Mouse (Mus musculus): ENCODE measurements around the gene Spink8. TPM values are rescaled to one million over a fixed set of nuclear protein-coding genes. Genes with fewer than 3 reads are reported as not detected.
"Not testable (repeated sequence)": the region's sequence is repeated elsewhere in the genome, so short reads cannot be mapped to it uniquely, and the experiment has no call there.

Gene Spink8
- total RNA-seq (2022), result not detected

DNA sequence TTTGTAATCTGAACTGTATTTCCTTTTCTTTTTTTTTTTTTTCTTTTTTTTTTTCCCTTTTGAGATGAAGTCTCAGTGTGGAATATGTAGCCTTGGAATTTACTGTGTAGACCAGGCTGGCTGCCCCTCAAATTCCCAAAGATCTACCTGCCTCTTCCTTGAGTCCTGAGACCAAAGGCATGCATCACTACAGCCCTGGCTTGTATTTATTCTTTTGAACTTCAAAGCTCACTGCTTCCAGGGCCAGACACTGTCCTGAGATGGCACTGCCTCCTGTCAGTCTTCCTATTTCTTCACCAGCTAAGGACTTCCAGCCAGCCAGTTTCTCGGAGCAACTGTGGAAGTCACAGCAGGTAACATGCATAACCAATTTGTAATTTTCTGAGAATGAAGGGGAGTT lies at the start of gene Spink8:
TSS of gene Spink8 (plus strand) at position 301 of the 400 bp plus-strand sequence.
- DNase-seq (ENCODE audit: low spot score in 2 of 2), result no peak

DNA sequence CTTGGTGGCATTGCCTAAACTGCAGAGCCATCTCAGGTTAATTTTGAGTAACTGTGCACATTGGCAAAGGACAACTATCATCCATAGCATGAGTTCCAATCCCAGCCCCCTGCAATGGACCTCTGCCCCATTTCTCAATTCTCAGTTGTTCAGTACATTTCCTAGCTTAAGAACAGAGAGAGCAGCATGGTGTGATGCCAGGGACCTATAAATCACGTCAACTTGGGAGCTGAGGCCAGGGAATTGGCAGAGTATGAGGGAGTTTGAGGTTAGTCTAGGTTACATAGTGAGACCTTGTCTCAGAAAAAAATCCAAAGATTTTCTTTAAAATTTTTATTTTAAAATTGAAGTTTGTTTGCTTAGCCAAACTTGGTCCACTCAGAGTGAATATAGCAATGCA lies 45.2 kb upstream of the Spink8 start:
- not testable (repeated sequence) for DNase-seq (ENCODE audit: low spot score in 2 of 2)

DNA sequence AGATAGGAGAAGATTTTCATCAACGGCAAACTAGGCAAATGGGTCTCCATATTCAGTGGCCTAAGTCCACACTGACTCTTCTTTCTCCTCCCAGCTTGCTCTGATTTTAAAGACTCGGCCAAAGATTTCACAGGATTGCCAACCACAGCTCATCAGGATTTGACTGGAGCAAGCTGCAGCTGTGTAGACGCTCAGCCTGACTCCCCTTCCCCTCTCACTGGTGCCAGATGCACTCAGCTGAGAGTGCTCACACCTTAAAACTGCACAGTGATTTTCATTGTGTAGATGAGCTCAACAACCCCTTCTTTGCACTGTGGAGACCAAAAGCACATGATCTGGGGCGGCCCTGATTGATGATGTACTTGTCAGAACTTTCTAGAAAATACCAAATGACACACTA lies 21.5 kb upstream of the Spink8 start, which contains the start of gene Fbxw27:
TSS of gene Fbxw27 (minus strand) at position 101 of the 400 bp plus-strand sequence.
- DNase-seq (ENCODE audit: low spot score in 2 of 2), result not testable (repeated sequence)

DNA sequence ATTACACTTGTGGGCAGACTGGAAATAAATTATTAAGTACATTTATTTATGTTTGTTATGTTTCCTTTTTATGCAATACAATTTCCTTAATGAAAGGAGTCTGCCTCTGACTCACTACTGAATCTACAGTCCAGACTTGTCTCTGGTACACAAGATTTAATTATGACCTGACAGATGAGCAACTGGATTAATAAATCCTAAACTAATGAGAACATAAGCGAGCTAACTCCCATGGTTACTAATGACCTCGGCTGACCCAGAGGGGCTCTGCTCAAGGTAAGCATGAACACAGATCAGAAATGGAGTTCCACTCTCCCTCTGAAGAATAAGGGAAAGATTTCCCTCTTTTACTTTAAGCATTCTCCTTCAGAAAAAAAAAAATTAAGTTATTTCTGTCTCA lies 16.9 kb upstream of the Spink8 start:
- no peak for DNase-seq (ENCODE audit: low spot score in 2 of 2)

DNA sequence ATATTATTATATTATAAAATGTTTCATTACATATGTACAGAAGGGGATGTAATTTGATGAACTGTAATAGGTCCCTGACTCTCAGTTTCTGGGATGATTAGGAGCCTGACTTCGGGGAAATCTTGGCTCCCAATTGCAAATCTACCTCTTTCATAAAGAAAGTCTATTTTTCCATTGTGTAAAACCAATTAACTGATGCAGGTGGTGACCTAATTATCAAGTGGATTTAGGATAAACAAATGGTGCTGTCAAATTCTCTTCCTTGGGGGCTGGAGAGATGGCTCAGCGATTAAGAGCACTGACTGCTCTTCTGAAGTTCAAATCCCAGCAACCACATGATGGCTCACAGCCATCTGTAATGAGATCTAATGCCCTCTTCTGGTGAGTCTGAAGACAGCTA lies 16.3 kb upstream of the Spink8 start:
- no peak for DNase-seq (ENCODE audit: low spot score in 2 of 2)

DNA sequence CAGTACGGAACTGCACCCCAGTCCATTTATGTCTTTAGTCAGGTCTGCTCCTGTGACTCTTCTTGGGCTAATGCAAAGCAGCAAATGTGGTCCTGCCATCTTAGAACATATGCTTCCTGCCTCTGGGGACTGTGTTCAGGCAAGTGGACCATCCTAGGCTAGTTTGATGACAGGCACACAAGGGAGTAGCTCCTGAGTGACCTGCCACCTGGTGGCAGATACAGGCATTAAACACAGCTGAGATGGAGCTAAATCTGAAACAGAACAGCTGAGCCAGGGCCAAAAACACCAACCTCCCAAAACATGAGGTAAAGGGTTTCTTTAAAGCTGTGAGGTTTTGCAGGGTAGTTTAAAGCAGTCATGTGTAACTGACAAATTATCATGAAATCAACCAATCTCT lies 14.0 kb upstream of the Spink8 start:
- no peak for DNase-seq (ENCODE audit: low spot score in 2 of 2)

DNA sequence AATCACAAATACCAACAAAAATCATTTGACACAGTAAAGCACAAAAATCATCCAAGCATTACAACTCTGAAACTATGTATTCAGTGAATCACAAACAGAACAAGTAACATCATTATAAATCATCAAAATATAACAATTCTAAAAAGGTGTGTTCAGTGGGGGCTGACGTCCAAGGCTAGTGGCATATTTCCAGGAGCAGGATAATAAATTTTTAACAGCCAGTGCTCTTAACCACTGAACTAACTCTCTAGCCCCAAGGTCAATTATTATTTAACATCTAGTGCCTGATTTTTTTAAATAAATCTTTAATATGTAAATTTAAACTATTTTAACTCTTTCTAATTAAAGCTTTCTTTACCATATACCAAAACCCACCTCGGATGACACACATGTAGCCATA lies 6.5 kb upstream of the Spink8 start:
- not testable (repeated sequence) for DNase-seq (ENCODE audit: low spot score in 2 of 2)

DNA sequence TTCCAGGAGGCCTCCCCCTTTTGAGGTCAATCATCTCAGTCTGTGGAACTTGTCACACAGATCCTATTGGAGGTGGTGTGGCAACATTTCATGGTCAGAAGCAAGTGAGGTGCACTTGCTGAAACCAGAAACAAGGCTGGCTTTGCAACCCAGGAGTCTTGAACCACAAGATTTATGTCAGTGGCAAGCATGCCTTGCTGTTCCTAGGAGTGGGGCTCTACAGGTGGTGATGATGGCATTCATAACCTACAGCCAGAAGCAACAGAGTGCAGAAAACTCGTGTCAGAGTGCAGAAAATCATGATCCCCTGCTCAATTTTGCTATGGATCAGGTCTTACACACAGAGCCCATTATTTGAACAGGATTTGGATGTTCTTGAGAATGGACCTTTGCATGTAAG lies 5.8 kb upstream of the Spink8 start:
- no peak for DNase-seq (ENCODE audit: low spot score in 2 of 2)

DNA sequence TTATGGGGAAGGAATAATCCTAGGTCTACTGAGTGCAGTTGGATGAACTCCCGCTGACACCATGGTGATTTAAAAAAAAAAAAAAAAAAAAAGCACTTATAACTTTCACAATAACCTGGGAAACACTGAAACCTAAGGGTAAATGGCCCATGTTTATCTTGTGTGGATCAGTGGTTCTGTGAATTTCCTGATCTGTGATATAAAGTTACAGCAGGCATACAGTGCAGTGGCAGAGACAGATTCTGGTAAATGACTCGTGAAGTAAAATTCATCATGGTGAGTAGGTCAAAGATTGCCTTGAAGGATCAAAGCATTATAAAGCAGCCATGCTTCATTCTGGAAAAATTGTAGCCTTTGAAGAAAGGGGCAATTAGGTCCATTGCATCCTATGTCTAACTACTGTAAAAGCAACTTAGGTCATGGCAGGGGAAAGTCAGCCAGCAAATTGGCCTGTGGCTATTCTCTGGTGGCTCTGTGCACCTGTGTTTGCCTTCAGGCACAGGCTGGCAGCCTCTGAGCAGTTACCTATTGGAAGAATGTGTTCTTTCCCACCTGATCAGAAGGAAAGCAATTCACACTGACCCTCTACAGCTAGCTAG lies 5.3 kb upstream of the Spink8 start:
- DNase-seq (ENCODE audit: low spot score in 2 of 2), result no peak

DNA sequence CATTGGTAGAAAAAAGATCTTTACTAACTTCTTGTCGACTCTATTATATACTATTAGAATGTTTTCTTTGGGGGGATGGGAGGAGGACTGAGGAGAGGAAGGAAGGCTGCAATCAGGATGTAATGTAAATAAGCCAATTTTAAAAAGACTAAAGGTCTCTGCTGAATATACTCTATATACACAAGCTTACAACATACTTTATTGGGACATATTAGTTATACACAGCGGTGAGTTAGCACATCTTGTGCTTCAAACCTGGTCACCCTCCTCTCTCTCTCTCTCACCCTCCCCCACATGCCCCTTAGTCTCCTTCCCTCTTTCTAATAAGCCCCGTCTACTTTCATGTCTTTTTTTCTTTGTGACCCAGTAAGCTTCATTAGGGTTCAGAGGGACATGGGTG lies 4.2 kb upstream of the Spink8 start:
- DNase-seq (ENCODE audit: low spot score in 2 of 2), result no peak

DNA sequence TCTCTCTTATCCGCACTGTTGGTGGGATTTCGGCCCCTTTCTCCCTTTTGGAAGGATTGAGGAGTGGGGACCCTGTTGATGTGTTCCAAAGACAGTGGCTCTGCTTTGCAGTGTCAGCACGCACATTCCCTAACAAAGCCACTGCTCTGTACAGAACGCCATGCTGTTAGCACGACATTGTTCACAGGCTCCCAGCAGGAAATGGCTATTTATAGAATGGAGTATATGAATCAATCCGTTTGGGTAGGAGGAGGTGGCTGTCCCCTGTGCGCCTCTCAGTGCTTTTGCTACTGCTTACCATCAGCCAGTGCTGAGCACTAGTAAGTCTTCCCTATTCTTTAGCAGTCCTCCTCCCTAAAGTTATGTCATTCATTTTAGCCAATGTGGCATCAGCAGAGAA lies 1.3 kb downstream of the Spink8 start:
- DNase-seq (ENCODE audit: low spot score in 2 of 2), result no peak

DNA sequence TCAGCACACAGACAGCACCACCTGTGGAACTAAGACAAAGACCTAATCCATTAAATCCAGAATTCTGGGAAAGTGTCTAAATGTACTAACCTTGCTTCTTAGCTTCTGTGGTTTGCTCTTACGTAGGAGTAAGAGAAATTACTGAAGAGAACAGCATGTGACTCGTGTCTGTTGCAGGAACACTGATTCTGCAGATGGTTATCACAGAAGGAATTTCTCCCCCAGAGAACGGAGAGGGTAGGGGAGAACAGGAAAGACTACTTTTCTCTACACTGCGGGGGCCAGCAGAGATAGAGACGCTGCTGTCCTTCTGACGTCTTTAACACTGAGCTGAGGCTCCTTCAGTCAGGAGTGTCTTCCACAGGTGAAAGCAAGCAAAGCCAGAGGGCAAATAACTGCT lies 4.3 kb downstream of the Spink8 start:
- no peak for DNase-seq (ENCODE audit: low spot score in 2 of 2)

DNA sequence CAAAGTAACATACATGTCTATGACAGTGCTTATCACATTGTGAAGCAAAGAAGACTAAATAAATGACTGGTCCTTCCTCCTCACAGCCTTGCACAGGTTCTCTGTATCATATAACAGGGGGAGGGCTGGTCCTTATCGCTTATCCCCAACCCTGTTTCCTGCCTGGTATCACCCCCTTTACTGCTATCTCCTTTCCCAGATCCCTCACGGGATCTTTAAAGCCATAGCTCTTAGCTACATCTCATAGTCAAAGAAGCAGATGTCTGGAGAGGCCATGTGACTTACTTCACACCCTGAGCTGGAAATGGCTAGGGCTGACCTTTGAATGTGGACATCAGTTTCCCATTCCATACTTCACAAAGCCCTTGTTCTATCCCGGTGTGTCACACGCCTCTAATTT lies 13.7 kb downstream of the Spink8 start:
- no peak for DNase-seq (ENCODE audit: low spot score in 2 of 2)

DNA sequence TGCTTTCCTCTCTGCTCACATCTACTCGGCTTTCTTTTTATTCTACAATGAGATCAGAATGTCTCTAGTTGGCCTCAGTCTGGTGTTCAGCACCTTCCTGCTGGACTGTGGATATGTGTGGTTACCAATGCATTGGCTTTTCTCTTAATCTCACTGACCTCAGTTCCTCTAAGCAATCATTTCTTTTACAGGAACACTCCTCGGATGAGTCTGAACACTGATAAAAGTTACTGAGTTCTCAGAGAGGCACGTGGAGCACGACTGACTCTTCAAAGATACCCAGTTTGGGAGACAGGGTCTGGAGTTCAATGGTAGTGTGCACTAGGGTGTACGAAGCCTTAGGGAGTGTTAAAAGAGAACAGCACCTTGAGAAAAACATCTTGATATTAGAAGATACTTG lies 14.1 kb downstream of the Spink8 start:
- no peak for DNase-seq (ENCODE audit: low spot score in 2 of 2)

DNA sequence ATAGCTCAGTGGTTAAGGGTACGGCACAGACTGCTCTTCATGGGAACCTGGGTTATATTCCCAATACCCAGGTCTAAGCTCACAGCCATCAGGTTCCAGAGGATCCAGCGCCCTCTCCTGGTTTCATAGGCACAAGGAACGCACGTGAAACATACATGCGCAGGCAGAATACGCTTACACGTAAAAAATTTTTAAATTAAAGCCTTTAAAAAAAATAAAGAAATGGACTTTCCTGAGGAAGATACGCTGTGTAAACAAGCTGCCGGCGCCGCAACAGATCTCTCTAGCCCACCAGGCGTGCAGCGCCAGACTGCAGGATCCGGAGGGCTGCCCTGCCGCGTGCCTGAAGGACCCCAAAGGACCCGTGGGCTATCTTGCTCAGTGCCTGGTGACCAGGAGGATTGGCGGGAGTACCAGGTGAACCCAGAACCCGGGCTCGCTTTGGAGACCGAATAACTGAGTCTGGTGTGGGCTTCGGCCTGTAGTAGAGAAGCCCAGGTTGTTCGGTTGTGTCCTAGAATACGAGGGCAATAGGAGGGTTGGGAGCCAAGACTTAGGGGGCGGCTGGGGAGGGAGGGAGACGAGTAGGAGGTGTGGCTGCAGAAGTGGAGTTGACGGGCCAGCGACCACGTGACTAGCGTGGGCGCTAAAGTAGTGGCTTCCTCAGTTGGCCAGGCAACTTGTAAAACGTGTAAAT lies 20.5 kb downstream of the Spink8 start, which contains the start of gene Nme6:
TSS of gene Nme6 (plus strand) at position 359 of the 697 bp plus-strand sequence.
- peak; percentile 71 to 76 for DNase-seq (ENCODE audit: low spot score in 2 of 2)

DNA sequence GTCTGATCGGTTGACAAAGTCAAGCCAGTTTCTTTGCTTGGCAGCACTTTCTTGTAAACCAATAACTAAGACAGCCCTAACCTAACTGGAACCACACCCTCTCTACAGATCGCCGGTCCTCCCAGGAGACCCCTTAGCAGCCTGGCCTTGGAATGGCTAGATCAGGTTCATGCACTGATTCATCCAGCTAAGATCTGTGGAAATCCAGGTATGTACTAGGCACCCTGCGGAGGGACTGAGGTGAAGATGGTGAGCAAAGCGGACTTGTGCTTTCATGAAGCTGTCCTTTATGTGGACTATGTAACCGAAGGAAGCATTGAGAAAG lies 21.0 kb downstream of the Spink8 start:
- no peak for DNase-seq (ENCODE audit: low spot score in 2 of 2)

DNA sequence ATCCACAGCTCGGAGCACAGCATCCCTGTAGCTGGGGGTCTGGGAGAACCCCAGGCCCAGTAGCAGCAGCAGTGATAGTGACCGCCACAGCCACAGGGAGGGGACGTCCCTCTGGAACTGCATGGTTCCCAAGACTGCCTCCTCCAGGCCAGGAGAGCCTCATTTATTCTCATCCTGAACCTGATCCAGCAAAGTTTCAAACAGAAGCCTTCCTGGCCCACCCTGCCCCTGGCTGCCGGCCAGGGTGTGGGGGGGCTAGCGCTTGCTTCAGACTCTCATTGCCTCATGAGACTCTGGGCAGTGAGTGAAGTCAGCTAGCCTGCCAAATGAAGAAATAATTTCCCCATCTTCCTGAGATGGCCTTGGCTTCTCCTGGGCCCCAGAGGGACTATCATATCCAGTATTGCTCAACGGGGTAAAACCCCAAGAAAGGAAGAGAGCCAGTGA lies 37.3 kb downstream of the Spink8 start, which contains the start of gene Camp:
TSS of gene Camp (minus strand) at position 306 of the 447 bp plus-strand sequence.
- peak; percentile 65 to 75 for DNase-seq (ENCODE audit: low spot score in 2 of 2)

DNA sequence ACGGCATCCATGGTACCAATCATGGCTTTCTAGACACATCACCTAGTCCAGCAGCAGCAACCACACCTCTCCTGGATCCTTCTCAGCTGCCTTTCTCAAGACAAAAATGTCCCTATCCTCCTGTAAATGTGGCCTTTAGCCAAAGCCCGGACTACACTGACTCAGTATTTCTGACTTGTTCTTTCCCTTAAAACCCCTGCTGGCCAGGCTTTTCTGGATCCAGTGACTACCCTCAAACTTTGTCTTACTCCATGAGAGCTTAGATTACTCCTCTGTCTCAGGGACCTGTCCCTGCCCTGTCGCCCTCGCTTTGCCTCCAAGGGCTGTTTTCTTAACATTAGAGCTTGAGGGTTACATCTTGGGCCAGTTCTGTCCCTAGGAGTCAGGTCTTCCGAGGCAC lies 38.0 kb downstream of the Spink8 start:
- DNase-seq (ENCODE audit: low spot score in 2 of 2), result no peak

DNA sequence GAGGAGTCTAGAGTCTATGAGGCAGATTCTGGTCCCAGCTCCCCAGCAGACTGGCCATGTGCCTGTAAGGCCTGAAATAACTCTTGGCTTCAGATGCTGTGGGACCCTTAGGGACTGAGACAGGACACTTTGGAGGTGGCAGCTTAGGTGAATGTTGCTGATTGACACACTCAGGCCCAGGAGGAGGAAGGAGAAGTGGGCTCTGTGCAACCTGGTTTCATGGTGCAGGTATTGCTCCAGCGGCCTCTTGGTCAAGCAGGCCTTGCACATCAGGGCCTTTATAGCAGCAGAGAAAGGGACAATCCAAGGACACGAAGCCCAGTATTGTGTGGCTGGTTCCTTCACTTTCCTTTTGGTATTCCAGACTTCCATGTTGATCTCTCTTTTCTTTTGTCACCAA lies 42.3 kb downstream of the Spink8 start:
- DNase-seq (ENCODE audit: low spot score in 2 of 2), result no peak

DNA sequence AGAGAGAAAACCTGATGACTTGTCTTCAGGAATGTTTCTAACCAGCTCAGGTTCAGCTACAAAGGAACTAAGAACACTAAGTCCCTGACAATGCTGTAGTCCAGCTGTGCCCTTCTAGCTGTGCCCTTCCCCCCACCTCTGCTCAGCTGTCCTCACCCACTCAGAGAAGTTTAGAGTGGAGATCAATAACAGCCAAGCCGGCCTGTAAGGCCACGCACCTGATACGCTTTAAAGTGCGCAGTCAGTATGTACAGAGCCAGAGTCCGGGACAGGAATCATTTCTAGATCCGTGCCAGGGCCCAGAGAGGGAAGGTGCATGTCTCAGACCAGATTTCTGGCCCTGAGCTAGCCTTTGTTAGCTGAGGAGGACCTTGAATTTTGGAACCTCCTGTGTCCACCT lies 43.9 kb downstream of the Spink8 start:
- no peak for DNase-seq (ENCODE audit: low spot score in 2 of 2)

DNA sequence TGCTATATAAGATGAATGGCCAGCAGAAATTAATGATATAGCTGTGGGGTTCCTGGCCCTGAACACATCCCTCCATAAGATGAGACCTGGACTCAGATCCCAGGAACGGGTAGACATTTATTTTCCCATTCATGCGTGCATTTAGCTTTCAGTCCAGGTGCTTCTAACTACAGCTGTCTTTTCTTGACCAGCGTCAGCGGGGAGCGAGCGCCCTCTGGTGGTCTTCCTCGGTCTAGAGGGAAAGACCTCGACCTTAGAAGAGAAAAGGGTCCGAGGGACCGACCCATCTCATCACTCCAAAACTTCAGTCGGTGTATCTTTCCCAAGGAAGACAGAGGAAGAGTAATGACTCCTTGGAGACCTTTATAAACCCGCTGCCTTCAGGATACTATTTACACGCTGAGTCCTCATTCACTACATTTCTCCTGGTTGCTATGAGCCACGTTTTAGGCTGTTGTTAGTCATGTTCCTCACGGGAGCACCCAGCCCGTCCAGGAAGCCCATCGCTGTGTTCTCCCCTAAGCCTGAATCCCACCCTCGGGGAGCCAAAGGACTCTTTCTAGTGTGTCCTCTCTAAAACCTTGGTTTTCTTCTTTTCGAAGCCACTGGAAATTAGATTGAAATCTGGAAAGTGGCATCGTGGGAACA lies 50.4 kb downstream of the Spink8 start:
- DNase-seq (ENCODE audit: low spot score in 2 of 2), result peak; percentile 47 to 50

DNA sequence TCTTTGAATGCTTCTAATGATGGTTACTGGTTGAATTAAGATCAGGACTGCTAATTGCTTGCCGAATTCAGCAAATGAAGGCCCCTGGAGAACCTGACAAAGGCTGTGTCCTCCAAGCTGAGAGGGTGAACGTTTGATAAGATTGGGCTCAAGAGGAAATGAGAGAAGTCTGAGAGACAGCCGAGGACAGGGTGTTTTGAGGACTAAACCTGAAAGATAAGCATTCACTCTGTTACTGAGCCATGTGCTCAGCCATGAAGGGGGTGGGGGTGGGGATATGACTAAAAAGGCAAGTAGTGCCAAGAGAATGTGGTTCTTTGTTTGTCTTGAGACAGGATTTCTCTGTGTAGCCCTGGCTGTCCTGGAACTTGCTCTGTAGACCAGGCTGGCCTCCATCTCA lies 51.0 kb downstream of the Spink8 start:
- DNase-seq (ENCODE audit: low spot score in 2 of 2), result no peak

DNA sequence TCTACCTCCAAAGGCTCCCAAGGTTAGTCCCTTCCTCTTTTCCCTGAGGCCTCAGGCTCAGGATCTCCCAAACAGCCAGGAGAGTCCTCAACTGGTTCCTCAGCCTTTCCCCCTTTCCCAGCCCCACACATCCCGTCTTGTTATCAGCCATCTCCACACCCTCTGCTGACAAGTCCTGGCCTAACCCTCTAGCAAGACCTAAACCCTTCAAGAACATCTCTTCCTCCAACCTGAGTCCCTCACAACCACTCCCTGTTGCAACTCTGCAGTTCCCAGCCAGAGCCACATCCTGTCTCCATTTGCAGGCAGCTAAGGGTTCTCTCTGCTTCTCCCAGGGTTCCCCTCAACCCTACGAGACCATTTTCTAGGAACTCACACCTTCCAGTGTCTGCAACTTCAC lies 54.1 kb downstream of the Spink8 start:
- no peak for DNase-seq (ENCODE audit: low spot score in 2 of 2)
